Mouse (Mus musculus): ENCODE measurements around the gene Rock2. TPM values are rescaled to one million over a fixed set of nuclear protein-coding genes. Genes with fewer than 3 reads are reported as not detected.

The Rock2 gene
- polyA plus RNA-seq, 1 experiment from 2014 or later = 5.3 TPM

DNA sequence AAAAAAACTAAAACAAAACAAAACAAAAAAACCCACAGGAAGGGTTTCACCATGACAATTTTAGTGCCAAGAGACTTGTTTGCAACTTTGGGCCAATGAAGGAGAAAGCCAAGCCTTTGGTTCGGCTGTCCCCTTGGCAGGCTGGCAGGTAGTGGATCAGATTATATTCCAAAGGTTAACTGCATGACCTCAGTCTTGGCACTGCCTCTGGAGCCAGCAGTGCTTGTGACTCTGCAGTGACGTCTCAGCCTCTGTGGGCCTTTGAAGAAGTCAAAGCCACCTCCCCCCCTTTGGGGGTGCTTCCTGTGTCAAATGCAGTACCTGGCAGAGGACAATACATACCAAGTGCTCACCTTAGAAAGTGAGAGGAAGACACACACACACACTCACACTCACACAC is 20.6 kb upstream of the Rock2 start:
- ATAC-seq (peak; percentile 88), DNase-seq (peak; percentile 63)
- Histone ChIP-seq H3K27ac (ENCODE audit: low read depth) (peak overlapping the region; percentile 66), H3K4me2 (ENCODE audit: low read depth, low read length) (no peak overlapping the region), H3K4me1 (ENCODE audit: insufficient read depth) (peaks cover 61% of the 10 kb centered on the region), H3K9ac (replicated peaks) (no peak overlapping the region), H3K9me3 (ENCODE audit: low read length) (no peaks in the 10 kb centered on the region), H3K27me3 (ENCODE audit: insufficient read depth, low read length) (no peaks in the 10 kb centered on the region), H3K4me3 (ENCODE audit: low read depth, low read length) (no peak overlapping the region), H3K36me3 (replicated peaks; ENCODE audit: insufficient read depth, low read length) (no peaks in the 10 kb centered on the region)
- TF ChIP-seq CTCF (IDR thresholded peaks at IDR 0.05; ENCODE audit: low read depth) = no peak
- no peak for TF ChIP-seq EP300 (IDR thresholded peaks at IDR 0.05; ENCODE audit: low read depth)
- WGBS (ENCODE audit: insufficient replicate concordance) = 40% methylated on average over 2 of the region's 2 CpGs

DNA sequence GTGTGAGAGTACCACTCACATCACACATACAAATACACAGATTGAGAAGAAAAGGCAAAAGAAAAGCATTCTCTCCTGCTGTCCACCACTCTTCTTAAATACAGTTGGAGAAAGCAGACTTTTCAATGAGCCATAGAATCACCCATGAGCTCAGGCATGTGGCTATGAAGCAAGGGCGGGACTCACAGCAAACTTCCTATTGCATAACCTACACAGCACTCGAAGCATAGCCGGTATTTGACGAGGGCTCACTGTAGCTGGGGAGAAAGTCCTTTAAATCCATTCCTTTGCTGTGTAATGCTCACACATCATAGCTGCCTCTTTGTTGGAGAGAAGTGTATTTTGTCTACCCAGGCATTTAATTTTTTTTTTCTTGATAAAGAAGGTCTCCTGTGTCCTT is 19.4 kb upstream of the Rock2 start:
- no peak overlapping the region for H3K4me3 ChIP-seq (ENCODE audit: low read depth, low read length)
- H3K9me3 ChIP-seq (ENCODE audit: low read length) = no peaks in the 10 kb centered on the region
- TF ChIP-seq CTCF (IDR thresholded peaks at IDR 0.05; ENCODE audit: low read depth) (no peak), EP300 (IDR thresholded peaks at IDR 0.05; ENCODE audit: low read depth) (no peak)
- ATAC-seq (peak; percentile 62), DNase-seq (peak; percentile 41)
- 0 out of 2 replicates have a peak overlapping the region, but pooled peaks have one; percentile 66 for H3K27ac ChIP-seq (ENCODE audit: low read depth)
- no peaks in the 10 kb centered on the region for H3K36me3 ChIP-seq (replicated peaks; ENCODE audit: insufficient read depth, low read length)
- H3K4me2 ChIP-seq (ENCODE audit: low read depth, low read length) = no peak overlapping the region
- no peaks in the 10 kb centered on the region for H3K27me3 ChIP-seq (ENCODE audit: insufficient read depth, low read length)
- peaks cover 54% of the 10 kb centered on the region for H3K4me1 ChIP-seq (ENCODE audit: insufficient read depth)
- 8% methylated on average over 4 of the region's 4 CpGs for WGBS (ENCODE audit: insufficient replicate concordance)
- no peak overlapping the region for H3K9ac ChIP-seq (replicated peaks)

DNA sequence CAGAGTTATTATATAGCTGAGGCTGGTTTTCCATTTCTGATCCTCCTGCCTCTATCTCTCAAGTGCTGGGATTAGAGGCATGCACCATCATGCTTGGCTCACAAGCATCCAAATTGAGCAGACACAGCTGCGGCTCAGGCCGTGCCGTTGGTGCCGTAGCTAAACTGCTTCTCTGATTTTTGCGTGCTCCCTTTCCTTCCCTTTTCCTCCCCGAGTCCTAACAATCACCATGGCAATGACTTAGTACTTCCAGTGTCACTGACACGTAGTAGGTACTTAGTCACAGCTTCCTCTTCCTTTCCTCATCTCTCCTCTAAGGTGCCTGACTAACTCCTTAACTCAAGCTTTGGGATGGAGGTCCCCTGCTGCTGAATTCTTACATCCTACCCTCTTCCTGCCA is 19.0 kb upstream of the Rock2 start:
- H3K9me3 ChIP-seq (ENCODE audit: low read length) = no peaks in the 10 kb centered on the region
- H3K4me2 ChIP-seq (ENCODE audit: low read depth, low read length) = no peak overlapping the region
- TF ChIP-seq CTCF (IDR thresholded peaks at IDR 0.05; ENCODE audit: low read depth) (no peak), EP300 (IDR thresholded peaks at IDR 0.05; ENCODE audit: low read depth) (no peak)
- 0 out of 2 replicates have a peak overlapping the region, but pooled peaks have one; percentile 66 for H3K27ac ChIP-seq (ENCODE audit: low read depth)
- no peak overlapping the region for H3K4me3 ChIP-seq (ENCODE audit: low read depth, low read length)
- DNase-seq (no peak), ATAC-seq (no peak)
- 26% methylated on average over 7 of the region's 7 CpGs for WGBS (ENCODE audit: insufficient replicate concordance)
- H3K4me1 ChIP-seq (ENCODE audit: insufficient read depth) = peaks cover 50% of the 10 kb centered on the region
- H3K9ac ChIP-seq (replicated peaks) = no peak overlapping the region
- no peaks in the 10 kb centered on the region for H3K27me3 ChIP-seq (ENCODE audit: insufficient read depth, low read length)
- H3K36me3 ChIP-seq (replicated peaks; ENCODE audit: insufficient read depth, low read length) = no peaks in the 10 kb centered on the region

DNA sequence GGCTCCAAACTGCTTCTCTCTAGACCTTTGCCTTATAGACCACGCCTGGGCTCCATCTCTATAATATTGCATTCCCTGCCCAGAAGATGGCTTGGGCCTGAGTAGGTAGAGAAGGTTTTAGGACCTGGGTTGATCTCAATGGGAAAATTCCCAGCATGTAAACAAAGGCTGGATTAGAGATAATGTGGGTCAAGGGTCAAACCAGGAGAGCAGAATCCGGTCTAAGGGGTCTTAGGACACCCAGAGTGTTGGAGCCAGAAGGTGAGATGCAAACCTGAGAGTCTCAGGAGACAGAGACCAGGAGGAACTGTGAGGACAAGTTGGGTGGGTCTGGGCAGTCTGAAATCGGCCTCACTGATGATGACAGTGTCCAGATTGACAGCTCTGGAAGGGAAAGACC is 18.0 kb upstream of the Rock2 start:
- H3K4me1 ChIP-seq (ENCODE audit: insufficient read depth) = peaks cover 47% of the 10 kb centered on the region
- WGBS (ENCODE audit: insufficient replicate concordance) = 41% methylated on average over 3 of the region's 3 CpGs
- ATAC-seq = no peak
- no peak overlapping the region for H3K4me3 ChIP-seq (ENCODE audit: low read depth, low read length)
- no peak for TF ChIP-seq EP300 (IDR thresholded peaks at IDR 0.05; ENCODE audit: low read depth)
- TF ChIP-seq CTCF (IDR thresholded peaks at IDR 0.05; ENCODE audit: low read depth) = no peak
- peak overlapping the region; percentile 0; the same call in 1 of the 2 replicates for H3K27ac ChIP-seq (ENCODE audit: low read depth)
- no peaks in the 10 kb centered on the region for H3K27me3 ChIP-seq (ENCODE audit: insufficient read depth, low read length)
- H3K9ac ChIP-seq (replicated peaks) = no peak overlapping the region
- DNase-seq = no peak
- no peak overlapping the region for H3K4me2 ChIP-seq (ENCODE audit: low read depth, low read length)
- H3K9me3 ChIP-seq (ENCODE audit: low read length) = no peaks in the 10 kb centered on the region
- H3K36me3 ChIP-seq (replicated peaks; ENCODE audit: insufficient read depth, low read length) = no peaks in the 10 kb centered on the region

DNA sequence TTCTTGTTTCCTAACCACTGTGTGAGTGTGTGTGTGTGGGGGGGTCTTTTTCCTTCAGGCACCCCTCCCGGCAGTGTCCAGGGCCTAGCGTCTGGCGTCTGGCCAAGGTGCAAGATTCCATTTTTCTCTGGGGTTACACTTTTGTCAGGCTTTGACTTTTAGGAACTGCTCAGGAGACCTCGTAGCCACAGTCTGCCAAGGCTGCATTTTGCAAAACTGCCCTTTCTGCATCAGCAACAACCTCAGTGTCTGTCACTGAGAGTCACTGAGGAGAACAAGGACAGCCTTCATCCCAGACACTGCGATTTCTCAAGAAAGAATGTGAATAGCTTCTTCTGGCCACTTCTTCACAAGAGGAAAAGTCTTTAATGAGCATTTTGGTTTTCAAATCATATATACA is 17.6 kb upstream of the Rock2 start:
- Histone ChIP-seq H3K27ac (ENCODE audit: low read depth) (peak overlapping the region; percentile 0; the same call in 1 of the 2 replicates), H3K9ac (replicated peaks) (no peak overlapping the region)
- DNase-seq = no peak

DNA sequence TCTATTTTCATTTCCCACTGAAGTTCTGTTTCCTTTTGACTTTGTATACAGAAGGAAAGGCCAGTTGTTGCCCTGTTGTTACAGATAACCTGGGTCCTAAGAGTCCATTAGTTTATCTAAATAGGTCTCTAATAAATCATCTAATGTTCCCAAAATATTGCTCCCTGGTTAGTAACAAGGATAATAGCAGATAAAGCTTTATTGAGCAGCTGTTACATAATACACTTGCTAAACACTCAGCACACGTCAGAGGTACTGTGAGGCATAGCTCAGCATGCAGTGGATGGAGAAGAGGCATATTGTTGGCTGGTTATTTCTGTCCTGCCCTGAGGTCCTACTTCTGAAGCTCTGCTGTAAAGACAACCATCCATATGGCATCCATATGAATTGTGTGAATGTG is 17.0 kb upstream of the Rock2 start:
- Histone ChIP-seq H3K4me3 (ENCODE audit: low read depth, low read length) (no peak overlapping the region), H3K4me2 (ENCODE audit: low read depth, low read length) (no peak overlapping the region), H3K4me1 (ENCODE audit: insufficient read depth) (peaks cover 47% of the 10 kb centered on the region), H3K36me3 (replicated peaks; ENCODE audit: insufficient read depth, low read length) (no peaks in the 10 kb centered on the region), H3K9ac (replicated peaks) (no peak overlapping the region), H3K27me3 (ENCODE audit: insufficient read depth, low read length) (no peaks in the 10 kb centered on the region), H3K9me3 (ENCODE audit: low read length) (no peaks in the 10 kb centered on the region), H3K27ac (ENCODE audit: low read depth) (no peak overlapping the region)
- no peak for ATAC-seq
- no peak for TF ChIP-seq CTCF (IDR thresholded peaks at IDR 0.05; ENCODE audit: low read depth)
- no peak for TF ChIP-seq EP300 (IDR thresholded peaks at IDR 0.05; ENCODE audit: low read depth)
- 16% methylated on average over 1 of the region's 1 CpGs for WGBS (ENCODE audit: insufficient replicate concordance)
- DNase-seq = no peak

More for the DNA sequence above, 17.6 kb upstream of the Rock2 start:
- no peak overlapping the region for H3K4me3 ChIP-seq (ENCODE audit: low read depth, low read length)
- peaks cover 47% of the 10 kb centered on the region for H3K4me1 ChIP-seq (ENCODE audit: insufficient read depth)
- WGBS (ENCODE audit: insufficient replicate concordance) = 42% methylated on average over 5 of the region's 5 CpGs
- no peaks in the 10 kb centered on the region for H3K9me3 ChIP-seq (ENCODE audit: low read length)
- TF ChIP-seq CTCF (IDR thresholded peaks at IDR 0.05; ENCODE audit: low read depth) (no peak), EP300 (IDR thresholded peaks at IDR 0.05; ENCODE audit: low read depth) (no peak)
- H3K36me3 ChIP-seq (replicated peaks; ENCODE audit: insufficient read depth, low read length) = no peaks in the 10 kb centered on the region
- no peak overlapping the region for H3K4me2 ChIP-seq (ENCODE audit: low read depth, low read length)
- no peak for ATAC-seq
- H3K27me3 ChIP-seq (ENCODE audit: insufficient read depth, low read length) = no peaks in the 10 kb centered on the region

DNA sequence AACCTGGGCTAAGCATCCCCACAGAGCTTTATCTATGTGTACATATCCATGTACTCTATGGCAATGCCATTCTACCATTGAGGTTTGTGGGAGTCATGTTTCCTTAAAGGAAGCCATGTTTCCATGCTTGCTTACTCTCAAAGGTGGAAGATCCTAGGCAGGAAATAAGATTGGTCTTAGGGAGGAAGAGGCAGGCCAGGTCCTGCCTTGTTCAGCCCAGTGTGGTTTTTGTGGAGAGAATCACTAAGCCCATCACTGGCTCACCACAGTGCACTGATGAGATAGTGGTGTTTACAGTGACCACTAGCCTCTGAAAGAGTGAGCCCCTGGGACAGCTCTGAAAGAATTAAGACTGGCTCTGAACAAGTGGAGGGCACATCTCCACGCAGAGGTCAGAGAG is 15.3 kb upstream of the Rock2 start:
- TF ChIP-seq CTCF (IDR thresholded peaks at IDR 0.05; ENCODE audit: low read depth) (no peak), EP300 (IDR thresholded peaks at IDR 0.05; ENCODE audit: low read depth) (no peak)
- DNase-seq = no peak
- Histone ChIP-seq H3K9me3 (ENCODE audit: low read length) (no peaks in the 10 kb centered on the region), H3K4me1 (ENCODE audit: insufficient read depth) (peaks cover 36% of the 10 kb centered on the region), H3K36me3 (replicated peaks; ENCODE audit: insufficient read depth, low read length) (no peaks in the 10 kb centered on the region), H3K4me2 (ENCODE audit: low read depth, low read length) (no peak overlapping the region), H3K27me3 (ENCODE audit: insufficient read depth, low read length) (no peaks in the 10 kb centered on the region), H3K27ac (ENCODE audit: low read depth) (no peak overlapping the region), H3K9ac (replicated peaks) (no peak overlapping the region), H3K4me3 (ENCODE audit: low read depth, low read length) (no peak overlapping the region)
- 66% methylated on average over 1 of the region's 1 CpGs for WGBS (ENCODE audit: insufficient replicate concordance)
- no peak for ATAC-seq
